Mouse (Mus musculus) heart, postnatal 14 days (tissue): Measurements from ENCODE around the gene Zfand5. TPM values are rescaled to one million over a fixed set of nuclear protein-coding genes. Genes with fewer than 3 reads are reported as not detected.
A peak's percentile ranks its signal among the peaks of the same experiment; 100 is the strongest.
"Not testable (repeated sequence)": the region's sequence is repeated elsewhere in the genome, so short reads cannot be mapped to it uniquely, and the experiment has no call there.

ENCODE experiments used
- DNase-seq, 2 experiments: peaks; one replicate each; pipeline ENCODE4 v3.0.0; 2021 to 2022
- intact Hi-C: fragments of 180-260 bp; cut with DNase I; formaldehyde crosslinking; loops from one replicate; pipeline ENCODE4 v1.15.1; 2025
- long read RNA-seq, 2 experiments: library from polyadenylated mRNA; stranded (forward); transcript quantifications; one replicate each; pipeline ENCODE4 v2.0.0; 2021
- total RNA-seq, 2 experiments: library from RNA; stranded (reverse); gene quantifications; 2 replicates each; pipeline ENCODE4 v1.2.3; 2021

Gene Zfand5
- total RNA-seq, result 100 to 1,000 TPM; 112 to 115 TPM
- long read RNA-seq, experiment 1, full-length matches to known transcripts, result 193 of 198 reads
- long read RNA-seq, experiment 1, partial matches to known transcripts, result 0 of 198 reads
- long read RNA-seq, experiment 1, other reads (novel, unspliced or antisense), result 5 of 198 reads
- long read RNA-seq, experiment 2, full-length matches to known transcripts, result 167 of 173 reads
- long read RNA-seq, experiment 2, partial matches to known transcripts, result 1 of 173 reads
- long read RNA-seq, experiment 2, other reads (novel, unspliced or antisense), result 5 of 173 reads

GRCm38 (mm10) chr19:21271741-21272654 lies at the start of gene Zfand5:
Gene Zfand5 (plus strand): TSS chr19:21272278.
- DNase-seq, result peak; percentile 100
- intact Hi-C loops, result loop anchor here (5.0 to 10.0 kb wide), 3 partner anchors 235 to 1873 kb away; partner anchors contain the start of genes 1110059E24Rik, Abhd17b and Klf9

- intact Hi-C loops, result no loop called here
- peak; percentile 7 to 21 for DNase-seq
Observed at GRCm38 (mm10) chr19:21227131-21227530, 44.9 kb upstream of the Zfand5 start.

- intact Hi-C loops, result no loop called here
- DNase-seq, result no peak
Observed at GRCm38 (mm10) chr19:21227754-21228153, 44.3 kb upstream of the Zfand5 start.

- intact Hi-C loops, DNase-seq: not testable (repeated sequence)
Observed at GRCm38 (mm10) chr19:21248730-21249129, 23.3 kb upstream of the Zfand5 start.

- intact Hi-C loops, result no loop called here
- DNase-seq, result no peak
Observed at GRCm38 (mm10) chr19:21253846-21254245, 18.2 kb upstream of the Zfand5 start.

- intact Hi-C loops, result no loop called here
- DNase-seq, result no peak
Observed at GRCm38 (mm10) chr19:21255920-21256319, 16.2 kb upstream of the Zfand5 start.

GRCm38 (mm10) chr19:21259453-21259852 lies 12.6 kb upstream of the Zfand5 start:
- DNase-seq, result no peak
- intact Hi-C loops, result no loop called here

- intact Hi-C loops, result no loop called here
- DNase-seq, result no peak
Observed at GRCm38 (mm10) chr19:21260280-21260679, 11.8 kb upstream of the Zfand5 start.

GRCm38 (mm10) chr19:21271186-21271585 lies 892 bp upstream of the Zfand5 start:
- intact Hi-C loops, result loop anchor here (5.0 to 10.0 kb wide), 3 partner anchors 234 to 1874 kb away; partner anchors contain the start of genes 1110059E24Rik, Abhd17b and Klf9
- DNase-seq, result peak; percentile 11 to 18

GRCm38 (mm10) chr19:21272655-21273284 lies 692 bp downstream of the Zfand5 start:
- intact Hi-C loops, result loop anchor here (5.0 to 10.0 kb wide), 3 partner anchors 235 to 1872 kb away; partner anchors contain the start of genes 1110059E24Rik, Abhd17b and Klf9
- peak; percentile 80 to 81 for DNase-seq

GRCm38 (mm10) chr19:21273440-21273839 lies 1.4 kb downstream of the Zfand5 start:
- intact Hi-C loops, result loop anchor here (5.0 to 10.0 kb wide), 3 partner anchors 236 to 1871 kb away; partner anchors contain the start of genes 1110059E24Rik, Abhd17b and Klf9
- peak in 1 of 2 experiments; percentile 4 for DNase-seq

- intact Hi-C loops, result loop anchor here (5.0 to 10.0 kb wide), 3 partner anchors 237 to 1871 kb away; partner anchors contain the start of genes 1110059E24Rik, Abhd17b and Klf9
- peak; percentile 39 to 61 for DNase-seq
Observed at GRCm38 (mm10) chr19:21274181-21274591, 2.1 kb downstream of the Zfand5 start.

- intact Hi-C loops, result loop anchor here (5.0 to 10.0 kb wide), 3 partner anchors 237 to 1870 kb away; partner anchors contain the start of genes 1110059E24Rik, Abhd17b and Klf9
- DNase-seq, result no peak
Observed at GRCm38 (mm10) chr19:21274714-21275113, 2.6 kb downstream of the Zfand5 start.

GRCm38 (mm10) chr19:21276317-21276716 lies 4.2 kb downstream of the Zfand5 start:
- no peak for DNase-seq
- intact Hi-C loops, result loop anchor here (10.0 kb wide), 2 partner anchors 378 to 1868 kb away; partner anchors contain the start of genes 1110059E24Rik, Abhd17b and Klf9

GRCm38 (mm10) chr19:21286421-21287097 lies 14.5 kb downstream of the Zfand5 start:
- no peak for DNase-seq
- intact Hi-C loops, result no loop called here

- no peak for DNase-seq
Observed at GRCm38 (mm10) chr19:21297411-21297810, 25.3 kb downstream of the Zfand5 start.

GRCm38 (mm10) chr19:21301787-21302186 lies 29.7 kb downstream of the Zfand5 start:
- DNase-seq, result no peak
- intact Hi-C loops, result no loop called here

More at GRCm38 (mm10) chr19:21297411-21297810, 25.3 kb downstream of the Zfand5 start:
- intact Hi-C loops, result no loop called here

GRCm38 (mm10) chr19:21307755-21308154 lies 35.7 kb downstream of the Zfand5 start:
- intact Hi-C loops, result no loop called here
- DNase-seq, result no peak

GRCm38 (mm10) chr19:21310364-21310763 lies 38.3 kb downstream of the Zfand5 start:
- intact Hi-C loops, DNase-seq: not testable (repeated sequence)
